Mouse (Mus musculus): ENCODE measurements around the gene Adamts8.

- no peak for TF ChIP-seq CEBPB (IDR thresholded peaks at IDR 0.05; ENCODE audit: low read depth)
- TF ChIP-seq CTCF (IDR thresholded peaks at IDR 0.05; ENCODE audit: control insufficient read depth, insufficient read depth, insufficient read length), result no peak
- no peak for TF ChIP-seq MYOG (IDR thresholded peaks at IDR 0.05; ENCODE audit: control insufficient read depth, extremely low read depth, insufficient read length)
- TF ChIP-seq MAX (IDR thresholded peaks at IDR 0.05), result no peak
- TF ChIP-seq USF1 (IDR thresholded peaks at IDR 0.05; ENCODE audit: low read depth), result no peak
- no peak for TF ChIP-seq MYOD1 (IDR thresholded peaks at IDR 0.05; ENCODE audit: control insufficient read depth, insufficient read length, low read depth)
These were observed 43.4 kb downstream of the Adamts8 start for GRCm38 (mm10) chr9:30985782-30986181.
